Mouse (Mus musculus) midbrain, postnatal 0 days (tissue): ENCODE measurements around the gene Ccdc93. TPM values are rescaled to one million over a fixed set of nuclear protein-coding genes. Genes with fewer than 3 reads are reported as not detected.

Experiments used
- ATAC-seq: fragments of 200-750 bp; cut with Nextera tagmentation; 2 replicates; pipeline ENCODE4 v1.8.0; 2017; ENCODE audit warnings: moderate number of reproducible peaks, mild to moderate bottlenecking, moderate TSS enrichment, moderate library complexity; ENCODE audit not compliant: low FRiP score
- DNase-seq: peaks from one replicate; pipeline ENCODE4 v3.0.0-alpha.2; 2015; ENCODE audit warnings: low spot score
- H3K27ac ChIP-seq: fragments of 300-500 bp; sonication (generic); 2 replicates; pipeline ENCODE4 v1.5.1; 2014; ENCODE audit warnings: low read depth, mild to moderate bottlenecking, low read length, mixed read lengths
- H3K27me3 ChIP-seq: fragments of 300-500 bp; sonication (generic); 2 replicates; pipeline ENCODE4 v1.6.1; 2014; ENCODE audit warnings: low read length, control low read depth, mixed read lengths; ENCODE audit not compliant: insufficient read depth
- H3K36me3 ChIP-seq: fragments of 300-500 bp; sonication (generic); 2 replicates; pipeline ENCODE4 v1.6.1; 2014; ENCODE audit warnings: low read length, control low read depth, mixed read lengths; ENCODE audit not compliant: insufficient read depth
- H3K4me1 ChIP-seq: fragments of 300-500 bp; sonication (generic); 2 replicates; pipeline ENCODE4 v1.6.1; 2014; ENCODE audit warnings: mild to moderate bottlenecking, control low read depth, antibody characterized with exemption, low read length, mixed read lengths; ENCODE audit not compliant: insufficient read depth
- H3K4me2 ChIP-seq: fragments of 300-500 bp; sonication (generic); 2 replicates; pipeline ENCODE4 v1.6.1; 2014; ENCODE audit warnings: low read depth, mild to moderate bottlenecking, low read length, mixed read lengths; ENCODE audit not compliant: poor library complexity, severe bottlenecking
- H3K4me3 ChIP-seq: fragments of 300-500 bp; sonication (generic); 2 replicates; pipeline ENCODE4 v1.5.1; 2014; ENCODE audit warnings: low read depth, mild to moderate bottlenecking, low read length, moderate library complexity
- H3K9ac ChIP-seq: fragments of 300-500 bp; sonication (generic); replicated peaks from 2 replicates; pipeline ENCODE4 v1.6.1; 2014; ENCODE audit warnings: mild to moderate bottlenecking, low read length, moderate library complexity, mixed read lengths; ENCODE audit not compliant: poor library complexity, severe bottlenecking
- H3K9me3 ChIP-seq: fragments of 300-500 bp; sonication (generic); 2 replicates; pipeline ENCODE4 v1.6.1; 2016; ENCODE audit warnings: low read length, control low read depth
- CTCF ChIP-seq: IDR thresholded peaks from 2 replicates; pipeline ENCODE4 v1.5.1; 2016; ENCODE audit warnings: antibody characterized with exemption, mild to moderate bottlenecking
- WGBS: fragments of 180-500 bp; shearing (Covaris S2); extraction: QIAGEN DNeasy Blood & Tissue Kit; methylation state at CpG from one replicate; pipeline ENCODE4 v1.1.7; 2014; 5-methylcytosine and 5-hydroxymethylcytosine counted together
- polyA plus RNA-seq: library from polyadenylated mRNA; unstranded; fragments of >200 nt; fragmentation: Nextera tagmentation; extraction: Ambion mirVana; gene quantifications from 2 replicates; pipeline ENCODE4 v1.2.1, GENCODE M21; 2015
- total RNA-seq: library from RNA; depleted of rRNA; stranded (reverse); fragments of >200 nt; gene quantifications from 2 replicates; pipeline ENCODE4 v1.2.3, GENCODE M21; 2014

The Ccdc93 gene
- total and polyA plus RNA-seq, 2 experiments from 2014 or later, result 7.2 to 12.5 TPM

- WGBS, result 42% methylated on average over 14 of the region's 14 CpGs
- 0 out of 2 replicates have a peak overlapping the region, but pooled peaks have one; percentile 7 for H3K4me2 ChIP-seq
- peak; percentile 59 for ATAC-seq
Measured at GRCm38 (mm10) chr1:121398986-121399881, 31.6 kb upstream of the Ccdc93 start.

DNA sequence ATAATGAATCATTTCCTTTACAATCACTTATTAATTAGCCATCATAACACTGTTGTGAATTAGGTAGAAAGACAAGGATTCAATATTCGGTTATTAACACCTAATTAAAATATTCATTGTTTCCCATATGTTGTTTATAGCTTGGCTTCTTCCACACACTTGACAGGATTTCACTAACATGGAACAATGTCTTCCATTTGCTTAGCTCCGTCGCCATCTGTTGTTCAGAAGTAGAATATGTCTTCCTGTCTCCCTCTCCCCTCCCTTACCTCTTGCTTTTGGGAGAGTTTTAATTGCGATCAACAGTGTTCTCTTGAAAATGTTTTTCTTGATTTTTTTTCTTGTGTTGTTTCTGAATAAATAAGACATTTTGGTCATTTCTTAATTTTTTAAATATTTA lies 30.6 kb upstream of the Ccdc93 start:
- Histone ChIP-seq H3K4me3 (no peak overlapping the region), H3K4me1 (no peaks in the 10 kb centered on the region), H3K27ac (no peak overlapping the region), H3K36me3 (no peaks in the 10 kb centered on the region), H3K4me2 (no peak overlapping the region), H3K9me3 (no peaks in the 10 kb centered on the region), H3K9ac (no peak overlapping the region), H3K27me3 (no peaks in the 10 kb centered on the region)
- 19% methylated on average over 4 of the region's 4 CpGs for WGBS
- peak; percentile 89 for TF ChIP-seq CTCF
- ATAC-seq (no peak), DNase-seq (peak; percentile 82)

More at GRCm38 (mm10) chr1:121398986-121399881, 31.6 kb upstream of the Ccdc93 start:
- Histone ChIP-seq H3K9ac (no peak overlapping the region), H3K27ac (no peak overlapping the region), H3K36me3 (no peaks in the 10 kb centered on the region), H3K9me3 (no peaks in the 10 kb centered on the region), H3K4me1 (no peaks in the 10 kb centered on the region), H3K4me3 (no peak overlapping the region), H3K27me3 (no peaks in the 10 kb centered on the region)
- TF ChIP-seq CTCF, result no peak
- peak; percentile 63 for DNase-seq

- Histone ChIP-seq H3K27me3 (no peaks in the 10 kb centered on the region), H3K9ac (no peak overlapping the region), H3K4me3 (no peak overlapping the region), H3K4me2 (no peak overlapping the region), H3K36me3 (no peaks in the 10 kb centered on the region), H3K27ac (no peak overlapping the region), H3K9me3 (no peaks in the 10 kb centered on the region), H3K4me1 (no peaks in the 10 kb centered on the region)
- no peak for ATAC-seq
- peak; percentile 71 for DNase-seq
- TF ChIP-seq CTCF, result peak; percentile 81
- 20% methylated on average over 4 of the region's 4 CpGs for WGBS
Measured at GRCm38 (mm10) chr1:121419084-121419483, 11.8 kb upstream of the Ccdc93 start.

DNA sequence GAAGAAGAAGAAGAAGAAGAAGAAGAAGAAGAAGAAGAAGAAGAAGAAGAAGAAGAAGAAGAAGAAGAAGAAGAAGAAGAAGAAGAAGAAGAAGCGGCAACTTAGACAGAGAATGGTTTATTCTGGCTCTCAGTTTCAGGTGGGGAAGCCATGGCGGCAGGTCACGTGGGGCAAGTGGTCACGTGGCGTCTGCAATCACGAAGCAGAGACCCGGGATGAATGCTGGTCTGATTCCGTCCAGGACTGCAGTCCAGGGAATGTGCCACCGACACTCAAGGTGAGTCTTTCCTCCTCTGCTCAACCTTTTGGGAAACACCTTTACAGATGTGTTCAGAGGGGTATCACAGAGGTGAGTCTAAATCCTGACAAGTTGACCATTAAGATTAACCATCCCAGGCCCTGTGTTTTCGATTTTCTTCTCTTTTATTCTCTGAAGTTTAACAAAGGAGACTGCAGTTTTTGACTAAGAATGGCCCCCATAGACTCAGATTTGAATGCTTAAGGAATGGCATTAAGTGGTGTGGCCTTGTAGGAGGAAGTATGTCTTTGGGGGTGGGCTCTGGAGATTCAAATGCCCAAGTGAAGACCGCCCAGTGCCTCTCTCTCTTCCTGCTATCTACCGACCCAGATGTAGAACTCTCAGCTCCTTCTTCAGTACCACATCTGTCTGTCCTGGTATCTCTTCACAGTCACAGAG lies 11.1 kb upstream of the Ccdc93 start:
- no peaks in the 10 kb centered on the region for H3K9me3 ChIP-seq
- no peak overlapping the region for H3K27ac ChIP-seq
- 93% methylated on average over 12 of the region's 12 CpGs for WGBS
- no peak for TF ChIP-seq CTCF
- no peaks in the 10 kb centered on the region for H3K4me1 ChIP-seq
- ATAC-seq (no peak), DNase-seq (no peak)
- no peak overlapping the region for H3K4me3 ChIP-seq
- H3K4me2 ChIP-seq, result no peak overlapping the region
- no peaks in the 10 kb centered on the region for H3K36me3 ChIP-seq
- no peaks in the 10 kb centered on the region for H3K27me3 ChIP-seq
- H3K9ac ChIP-seq, result no peak overlapping the region

DNA sequence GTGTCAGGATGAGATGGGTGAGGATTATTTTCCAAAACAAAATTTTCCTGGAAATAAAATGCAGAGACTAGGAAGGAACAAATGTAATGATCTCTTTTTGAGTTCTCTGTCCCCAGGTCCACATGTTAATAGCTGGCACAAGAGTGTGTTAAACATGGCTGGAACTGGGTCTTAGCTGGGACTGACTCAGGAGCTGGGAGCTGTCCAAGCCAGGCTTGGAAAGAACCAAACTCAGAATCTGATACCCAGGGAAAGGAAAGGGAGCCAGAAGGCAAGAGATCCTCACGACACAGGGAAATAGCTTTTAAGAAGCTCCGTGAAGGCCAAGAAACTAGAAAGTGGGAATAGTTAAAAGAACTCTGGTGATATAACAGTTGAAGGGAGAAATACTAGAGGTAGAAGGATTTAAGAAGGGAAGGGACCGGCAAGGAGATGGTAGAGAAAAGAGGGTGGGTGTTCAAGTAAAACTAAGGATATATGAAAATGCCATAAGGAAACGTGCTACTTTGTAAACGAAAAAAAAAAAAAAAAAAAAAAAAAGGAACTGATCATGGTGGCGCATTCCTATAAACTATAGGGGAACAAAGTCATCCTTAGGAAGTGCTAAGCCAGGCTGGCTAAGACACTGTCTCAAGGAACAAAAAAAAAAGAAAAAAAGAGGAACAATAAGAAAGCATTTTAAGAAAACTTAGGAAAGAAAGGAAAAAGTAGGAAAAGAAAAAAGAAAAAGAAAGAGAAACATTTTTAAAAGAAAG lies 489 bp upstream of the Ccdc93 start:
- DNase-seq (no peak), ATAC-seq (peak; percentile 15; the same call in 1 of the 2 replicates)
- no peak overlapping the region for H3K27ac ChIP-seq
- WGBS, result 21% methylated on average over 6 of the region's 6 CpGs
- H3K36me3 ChIP-seq, result no peaks in the 10 kb centered on the region
- H3K4me1 ChIP-seq, result peaks cover 9% of the 10 kb centered on the region
- peak overlapping the region; percentile 100 for H3K4me2 ChIP-seq
- H3K9ac ChIP-seq, result no peak overlapping the region
- no peak for TF ChIP-seq CTCF
- peak overlapping the region; percentile 69 for H3K4me3 ChIP-seq
- H3K27me3 ChIP-seq, result no peaks in the 10 kb centered on the region
- H3K9me3 ChIP-seq, result no peaks in the 10 kb centered on the region
